Mouse (Mus musculus) cerebellum, adult 2 months (tissue): ENCODE measurements around the gene Kcng1. TPM values are rescaled to one million over a fixed set of nuclear protein-coding genes. Genes with fewer than 3 reads are reported as not detected.

Source experiments
- DNase-seq, 2 experiments: peaks; one replicate each; pipeline ENCODE4 v3.0.0; 2021
- H3K27ac ChIP-seq: fragments of 200-500 bp; 2 replicates; pipeline ENCODE4 v1.5.1; 2012; ENCODE audit warnings: low read length, control low read depth, inconsistent platforms; ENCODE audit not compliant: insufficient read depth
- H3K27me3 ChIP-seq: fragments of 200-500 bp; 2 replicates; pipeline ENCODE4 v1.6.1; 2012; ENCODE audit warnings: inconsistent platforms, mild to moderate bottlenecking, low read length, moderate library complexity; ENCODE audit not compliant: control insufficient read depth, insufficient read depth
- H3K4me1 ChIP-seq: fragments of 200-500 bp; 2 replicates; pipeline ENCODE4 v1.6.1; 2011; ENCODE audit warnings: low read length; ENCODE audit not compliant: control insufficient read depth, insufficient read depth
- H3K4me3 ChIP-seq: fragments of 200-500 bp; replicated peaks from 2 replicates; pipeline ENCODE3; 2011; ENCODE audit warnings: mild to moderate bottlenecking, low read depth, low read length, control low read depth; ENCODE audit not compliant: insufficient read depth
- CTCF ChIP-seq: fragments of 200-500 bp; IDR thresholded peaks from 2 replicates; pipeline ENCODE4 v1.5.1; 2011; ENCODE audit warnings: low read depth, mild to moderate bottlenecking, control low read depth, low read length, moderate library complexity, borderline replicate concordance; ENCODE audit not compliant: insufficient read depth
- POLR2A ChIP-seq: fragments of 200-500 bp; IDR thresholded peaks from 2 replicates; pipeline ENCODE4 v1.6.1; 2011; ENCODE audit warnings: low read length, control low read depth, borderline replicate concordance; ENCODE audit not compliant: insufficient read depth
- WGBS: fragments of 180-500 bp; shearing (Covaris S2); methylation state at CpG from one replicate; pipeline ENCODE4 v1.1.7; 2018; 5-methylcytosine and 5-hydroxymethylcytosine counted together
- polyA plus RNA-seq: library from polyadenylated mRNA; depleted of rRNA; stranded (reverse); fragments of >200 nt; gene quantifications from 2 replicates; pipeline ENCODE4 v1.2.3, GENCODE M21; 2012

Kcng1 gene
- polyA plus RNA-seq, 1 experiment, result 1.5 TPM

DNA sequence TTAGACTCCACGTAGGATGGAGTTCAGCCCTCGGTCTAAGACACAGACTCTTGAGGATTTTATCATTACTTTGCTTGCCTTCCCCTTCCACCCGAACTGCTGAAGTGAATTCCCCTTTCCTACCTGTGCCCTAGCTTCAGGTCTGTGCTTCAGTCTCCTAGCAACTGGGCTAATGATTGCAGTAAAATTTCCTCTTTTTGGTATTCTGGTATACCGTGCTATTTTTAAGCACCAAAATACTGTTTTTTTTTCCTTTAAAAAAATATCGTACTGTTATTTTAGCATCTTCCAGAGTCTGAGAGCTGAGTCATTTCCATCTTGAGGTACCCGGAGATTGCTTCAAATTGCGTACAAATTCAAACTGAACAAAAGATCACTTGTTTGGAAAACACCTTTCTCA is 27.4 kb upstream of the Kcng1 start:
- Histone ChIP-seq H3K4me1 (no peaks in the 10 kb centered on the region), H3K4me3 (no peak overlapping the region), H3K27me3 (no peaks in the 10 kb centered on the region), H3K27ac (no peak overlapping the region)
- TF ChIP-seq CTCF (no peak), POLR2A (no peak)
- DNase-seq, result no peak
- 80% methylated on average over 7 of the region's 7 CpGs for WGBS

DNA sequence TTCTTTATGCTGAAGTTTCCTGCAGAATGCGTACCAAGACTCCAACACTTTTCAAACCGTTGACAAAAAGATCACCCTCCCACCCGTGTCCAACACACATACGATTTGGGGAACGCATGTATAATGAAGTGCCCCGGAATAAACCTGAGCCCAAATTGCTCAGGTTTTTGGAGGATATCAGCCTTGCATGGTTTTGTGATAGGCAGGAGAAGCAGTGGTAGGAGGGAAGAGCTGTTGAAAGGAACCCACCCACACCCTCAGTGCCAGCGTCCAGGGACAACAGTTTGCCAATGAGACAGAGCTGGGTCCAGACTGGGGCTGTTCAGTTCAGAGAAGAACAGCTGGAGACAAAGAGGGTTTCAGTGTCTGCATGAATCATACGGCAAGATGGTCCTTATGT is 18.1 kb upstream of the Kcng1 start:
- TF ChIP-seq CTCF (no peak), POLR2A (no peak)
- Histone ChIP-seq H3K27me3 (no peaks in the 10 kb centered on the region), H3K27ac (no peak overlapping the region), H3K4me1 (no peaks in the 10 kb centered on the region), H3K4me3 (no peak overlapping the region)
- no peak for DNase-seq
- 78% methylated on average over 8 of the region's 8 CpGs for WGBS

DNA sequence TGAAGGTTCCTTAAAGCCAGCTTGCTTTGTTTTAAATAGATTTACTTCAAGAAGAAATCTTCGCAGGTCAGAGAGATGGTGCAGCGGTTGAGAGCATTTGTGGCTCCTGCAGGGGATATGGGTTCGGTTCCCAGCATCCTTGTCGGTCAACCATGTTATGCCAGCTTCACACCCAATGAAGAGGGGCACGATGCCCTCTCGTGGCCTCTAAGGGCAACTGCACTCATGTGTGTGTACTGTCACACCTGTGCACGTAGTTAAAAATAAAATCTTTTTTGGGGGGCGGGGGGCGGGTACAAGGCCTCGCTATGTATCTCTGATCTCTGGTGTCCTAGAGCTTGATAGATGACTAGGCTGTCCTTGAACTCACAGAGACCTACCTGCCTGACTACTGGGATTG is 15.0 kb upstream of the Kcng1 start:
- Histone ChIP-seq H3K4me3 (no peak overlapping the region), H3K4me1 (no peaks in the 10 kb centered on the region), H3K27ac (no peak overlapping the region), H3K27me3 (no peaks in the 10 kb centered on the region; the same call in 1 of the 2 replicates)
- 93% methylated on average over 10 of the region's 10 CpGs for WGBS
- DNase-seq, result no peak
- TF ChIP-seq CTCF (no peak), POLR2A (no peak)

DNA sequence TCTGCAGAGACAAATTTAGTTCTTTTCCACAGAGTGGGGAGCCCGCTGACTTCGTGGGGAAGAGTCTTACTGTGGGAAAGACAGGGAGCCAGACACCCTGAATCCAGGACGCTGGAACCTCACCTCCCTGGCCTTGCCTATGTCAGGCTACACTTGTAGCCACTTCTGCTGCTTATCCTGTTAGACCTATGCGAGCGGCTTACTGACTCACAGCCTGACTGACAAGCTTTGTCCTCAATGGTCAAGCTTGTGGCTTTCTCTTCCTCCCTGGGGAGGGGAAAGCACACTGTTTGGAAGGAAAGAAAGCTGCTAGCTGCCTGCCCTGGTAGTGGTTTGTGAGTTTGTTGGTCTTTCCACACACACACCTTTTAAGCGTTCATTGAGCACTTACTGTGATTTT is 11.0 kb upstream of the Kcng1 start:
- Histone ChIP-seq H3K27me3 (no peaks in the 10 kb centered on the region; the same call in 1 of the 2 replicates), H3K4me3 (no peak overlapping the region), H3K27ac (no peak overlapping the region), H3K4me1 (no peaks in the 10 kb centered on the region)
- WGBS, result 49% methylated on average over 6 of the region's 6 CpGs
- no peak for TF ChIP-seq POLR2A
- no peak for TF ChIP-seq CTCF
- DNase-seq, result no peak

DNA sequence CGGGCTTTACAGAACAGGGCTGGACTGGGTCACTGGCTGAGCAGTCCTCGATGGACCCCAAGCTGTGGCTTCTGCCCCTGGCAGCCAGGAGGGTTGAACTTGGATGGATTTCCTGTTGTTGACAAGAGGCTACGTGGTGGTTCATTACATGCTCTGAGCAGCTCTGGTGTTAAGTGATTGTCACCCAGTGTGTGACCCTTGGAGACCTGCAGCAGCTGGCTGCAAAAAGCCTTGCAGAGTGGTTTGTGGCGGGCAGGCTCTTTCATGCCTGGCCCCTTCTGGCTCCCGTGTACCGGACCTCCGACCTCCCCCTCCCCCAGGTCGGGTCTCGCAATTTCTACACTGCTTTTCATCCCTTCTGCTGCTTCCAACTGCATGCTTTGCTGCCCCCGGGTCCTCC is 10.5 kb upstream of the Kcng1 start:
- Histone ChIP-seq H3K4me1 (no peaks in the 10 kb centered on the region), H3K27me3 (no peaks in the 10 kb centered on the region; the same call in 1 of the 2 replicates), H3K27ac (no peak overlapping the region), H3K4me3 (no peak overlapping the region)
- TF ChIP-seq POLR2A (no peak), CTCF (no peak)
- WGBS, result 16% methylated on average over 10 of the region's 10 CpGs
- DNase-seq, result no peak

DNA sequence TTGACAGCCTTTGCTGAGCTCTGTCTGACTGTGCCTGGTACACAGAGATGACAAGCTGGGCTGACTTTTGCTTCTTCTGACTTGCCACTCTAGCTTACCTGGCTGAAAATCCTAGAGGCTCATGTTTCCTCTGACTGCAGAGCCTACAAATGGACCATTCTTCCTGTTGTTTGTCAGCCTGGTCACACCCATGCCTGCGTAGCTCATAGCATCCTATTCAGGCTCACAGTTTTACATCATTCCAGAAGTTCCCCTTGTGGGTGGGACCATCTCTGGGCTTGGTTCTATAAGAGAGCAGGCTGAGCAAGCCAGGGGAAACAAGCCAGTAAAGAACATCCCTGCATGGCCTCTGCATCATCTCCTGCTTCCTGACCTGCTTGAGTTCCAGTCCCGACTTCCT is 8.3 kb upstream of the Kcng1 start:
- Histone ChIP-seq H3K4me3 (no peak overlapping the region), H3K27me3 (no peaks in the 10 kb centered on the region; the same call in 1 of the 2 replicates), H3K27ac (no peak overlapping the region), H3K4me1 (no peaks in the 10 kb centered on the region)
- TF ChIP-seq POLR2A (no peak), CTCF (no peak)
- 84% methylated on average over 2 of the region's 2 CpGs for WGBS
- no peak for DNase-seq

DNA sequence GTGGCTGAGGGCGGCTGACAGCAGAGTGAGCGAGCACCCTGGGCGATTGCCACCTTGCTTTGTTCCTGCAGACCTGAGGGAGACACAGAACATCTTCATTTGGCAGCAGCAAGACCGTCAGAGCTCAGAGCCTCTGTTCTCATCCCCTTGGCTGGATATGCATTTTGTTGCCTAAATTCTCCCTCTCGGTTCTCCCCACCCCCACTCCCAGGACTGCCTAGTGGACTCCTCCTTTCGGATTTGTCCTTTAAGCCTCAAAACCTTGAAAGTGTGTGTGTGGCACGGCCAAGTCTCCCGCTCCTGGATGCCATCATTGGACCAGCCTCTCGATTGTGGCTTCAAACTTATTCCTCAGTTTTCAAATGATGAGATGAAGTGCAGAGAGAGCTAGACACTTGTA is 7.5 kb upstream of the Kcng1 start:
- DNase-seq, result no peak
- Histone ChIP-seq H3K4me3 (no peak overlapping the region), H3K27me3 (no peaks in the 10 kb centered on the region; the same call in 1 of the 2 replicates), H3K4me1 (no peaks in the 10 kb centered on the region), H3K27ac (no peak overlapping the region)
- TF ChIP-seq POLR2A (no peak), CTCF (no peak)
- WGBS, result 42% methylated on average over 9 of the region's 9 CpGs

DNA sequence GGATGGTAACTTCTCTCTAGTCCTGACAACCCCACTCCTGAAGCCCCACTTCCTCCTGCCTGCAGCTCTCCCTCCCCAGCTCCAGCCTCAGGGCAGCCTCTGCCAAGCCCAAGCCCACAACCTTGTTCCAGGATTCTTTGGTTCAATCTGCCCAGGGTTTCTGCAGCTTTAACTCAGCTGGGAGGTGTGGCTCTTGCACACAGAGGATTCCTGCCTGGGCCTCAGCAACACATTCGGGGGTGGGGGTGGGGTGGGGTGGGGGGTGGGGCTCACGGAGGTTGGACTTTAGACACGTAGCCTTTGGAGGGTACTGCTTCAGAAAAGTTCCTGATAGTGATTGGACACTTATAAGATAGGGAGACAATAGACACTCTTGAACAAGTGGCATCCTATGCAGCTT is 5.5 kb upstream of the Kcng1 start:
- no peak overlapping the region for H3K4me3 ChIP-seq
- no peak for DNase-seq
- H3K27me3 ChIP-seq, result no peaks in the 10 kb centered on the region; the same call in 1 of the 2 replicates
- 25% methylated on average over 3 of the region's 3 CpGs for WGBS
- H3K4me1 ChIP-seq, result no peaks in the 10 kb centered on the region
- no peak for TF ChIP-seq POLR2A
- no peak for TF ChIP-seq CTCF
- no peak overlapping the region for H3K27ac ChIP-seq
